Mouse (Mus musculus): Measurements from ENCODE around the gene Avpi1. TPM values are rescaled to one million over a fixed set of nuclear protein-coding genes. Genes with fewer than 3 reads are reported as not detected.

Gene Avpi1
- polyA plus RNA-seq, 1 experiment, result 107 TPM

- TF ChIP-seq GATA1 (IDR thresholded peaks at IDR 0.05; ENCODE audit: low read length), result no peak
These were observed 2.2 kb upstream of the Avpi1 start for GRCm38 (mm10) chr19:42131101-42131500.

GRCm38 (mm10) chr19:42130294-42130606, 1.4 kb upstream of the Avpi1 start:
- no peak for TF ChIP-seq GATA1 (IDR thresholded peaks at IDR 0.05; ENCODE audit: low read length)

DNA sequence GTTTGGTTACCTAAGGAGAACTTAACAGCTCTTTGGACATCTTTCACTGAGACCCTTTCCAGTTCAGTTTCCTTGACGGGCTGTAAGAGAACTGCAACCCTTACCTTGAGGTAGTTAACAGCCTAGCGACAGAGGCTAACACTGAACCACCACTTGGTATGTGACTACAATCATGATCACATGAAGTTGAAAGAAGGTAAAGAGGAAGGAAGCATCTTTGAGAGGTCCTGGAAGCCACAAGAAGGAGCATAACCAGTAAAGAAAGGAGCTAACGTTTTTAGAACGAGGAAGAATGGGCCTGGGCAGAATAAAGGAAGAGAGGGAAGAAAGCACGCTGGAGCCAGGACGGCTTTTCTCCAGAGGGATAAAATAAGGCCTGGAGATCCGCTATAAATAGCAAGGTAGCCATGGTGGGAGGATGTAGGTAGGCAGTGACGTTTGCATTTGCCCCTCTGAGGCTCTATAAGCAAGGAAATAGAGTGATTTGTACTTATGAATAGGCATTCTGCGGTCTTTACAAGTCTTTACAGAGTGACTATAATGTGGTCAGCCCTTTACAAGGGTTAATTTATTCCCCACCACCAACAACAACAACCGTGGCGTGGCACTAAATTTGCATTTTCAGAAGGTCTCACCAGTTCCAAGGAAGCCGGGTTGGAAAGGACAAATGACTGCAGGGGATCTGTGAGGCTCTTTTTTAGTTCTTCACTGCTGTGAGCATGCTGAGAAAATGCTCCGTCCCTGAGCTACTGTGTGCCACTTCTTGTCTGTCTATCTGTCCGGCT, 842 bp upstream of the Avpi1 start:
- no peak for TF ChIP-seq GATA1 (IDR thresholded peaks at IDR 0.05; ENCODE audit: low read length)

- no peak for TF ChIP-seq GATA1 (IDR thresholded peaks at IDR 0.05; ENCODE audit: low read length)
These were observed 663 bp downstream of the Avpi1 start for GRCm38 (mm10) chr19:42128052-42128740.

GRCm38 (mm10) chr19:42127024-42127423, 1.8 kb downstream of the Avpi1 start:
- no peak for TF ChIP-seq GATA1 (IDR thresholded peaks at IDR 0.05; ENCODE audit: low read length)

DNA sequence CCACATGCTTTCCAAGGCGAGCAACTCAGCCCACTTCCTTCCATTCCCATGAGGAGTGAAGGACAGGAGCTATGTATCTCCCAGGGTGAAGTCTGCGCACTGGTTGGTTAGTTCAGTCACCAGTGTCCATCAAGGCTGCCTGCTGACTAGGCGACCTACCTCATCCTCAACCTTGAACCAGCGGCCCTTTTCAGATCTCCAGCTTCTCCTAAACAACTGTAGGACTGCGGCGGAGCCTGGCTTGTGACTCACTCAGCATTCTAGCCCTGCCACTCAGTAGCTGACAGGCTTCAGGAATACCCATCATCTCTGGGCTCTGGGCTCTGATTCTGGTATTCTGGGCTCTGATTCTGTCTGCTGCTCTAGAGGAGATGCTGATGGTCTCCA, 2.6 kb downstream of the Avpi1 start:
- TF ChIP-seq GATA1 (IDR thresholded peaks at IDR 0.05; ENCODE audit: low read length), result no peak

GRCm38 (mm10) chr19:42125501-42126218, 3.2 kb downstream of the Avpi1 start:
- TF ChIP-seq GATA1 (IDR thresholded peaks at IDR 0.05; ENCODE audit: low read length), result peak; percentile 5

- TF ChIP-seq GATA1 (IDR thresholded peaks at IDR 0.05; ENCODE audit: low read length), result no peak
These were observed 4.2 kb downstream of the Avpi1 start for GRCm38 (mm10) chr19:42124684-42125083.

GRCm38 (mm10) chr19:42120451-42120850, 8.4 kb downstream of the Avpi1 start:
- no peak for TF ChIP-seq GATA1 (IDR thresholded peaks at IDR 0.05; ENCODE audit: low read length)

DNA sequence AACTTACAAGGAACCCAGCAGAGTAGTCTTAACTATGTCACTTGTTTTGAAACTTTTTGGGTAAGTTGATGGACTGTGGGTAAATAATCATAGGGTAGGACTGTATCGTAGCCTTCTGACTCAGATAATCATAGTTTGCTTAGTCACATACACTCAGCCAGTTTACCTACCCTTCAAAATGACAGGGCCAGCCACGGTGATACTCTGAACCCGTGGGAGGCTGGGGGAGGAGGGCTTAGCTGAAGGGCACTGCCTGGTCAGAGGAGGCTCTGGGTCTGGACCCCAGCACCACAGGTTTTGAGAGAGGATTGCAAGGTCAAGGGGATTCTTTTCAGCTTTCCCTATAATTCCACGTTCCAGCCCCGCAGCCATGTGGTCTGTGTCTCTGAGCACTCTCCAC, 10.3 kb downstream of the Avpi1 start:
- no peak for TF ChIP-seq GATA1 (IDR thresholded peaks at IDR 0.05; ENCODE audit: low read length)

DNA sequence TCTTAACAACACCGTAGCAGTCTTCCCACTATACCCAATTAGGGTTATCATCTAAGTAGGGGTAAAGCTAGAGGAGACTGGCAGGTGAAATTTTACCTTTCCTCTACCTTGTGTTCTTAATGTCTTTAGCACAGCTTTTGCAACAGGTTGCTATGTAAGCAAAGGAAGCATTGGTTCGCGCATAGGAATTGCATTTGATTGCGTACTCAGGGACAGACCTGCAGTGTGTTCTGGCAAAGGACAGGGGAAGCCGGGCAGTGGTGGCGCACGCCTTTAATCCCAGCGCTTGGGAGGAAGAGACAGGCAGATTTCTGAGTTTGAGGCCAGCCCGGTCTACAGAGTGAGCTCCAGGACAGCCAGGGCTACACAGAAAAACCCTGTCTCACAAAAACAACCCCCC, 10.7 kb downstream of the Avpi1 start:
- no peak for TF ChIP-seq GATA1 (IDR thresholded peaks at IDR 0.05; ENCODE audit: low read length)

DNA sequence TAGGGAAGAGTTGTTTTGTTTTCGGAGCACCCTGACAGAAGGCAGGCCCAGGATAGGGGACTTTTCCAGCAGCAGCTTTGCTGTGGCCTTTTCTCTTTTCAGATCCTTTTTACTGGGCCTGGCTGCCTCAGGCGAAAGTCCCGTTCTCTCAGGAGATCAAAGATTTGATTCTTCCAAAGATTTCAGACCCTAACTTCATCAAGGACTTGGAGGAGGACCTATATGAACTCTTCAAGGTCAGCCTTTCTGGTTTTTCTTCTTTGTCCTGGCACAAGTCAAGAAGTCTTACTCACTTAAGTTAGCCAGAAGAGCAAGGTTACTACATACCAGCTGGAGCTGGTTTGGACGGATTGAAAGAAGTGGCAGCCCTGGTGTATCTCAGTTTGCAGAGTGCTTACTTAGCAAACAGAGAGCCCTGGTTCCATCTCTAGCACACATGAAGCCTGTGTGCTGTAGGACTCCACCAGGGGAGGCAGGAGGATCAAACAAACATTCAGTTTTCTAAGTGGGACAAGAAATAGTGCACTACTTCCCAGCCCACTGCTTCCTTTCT, 13.0 kb downstream of the Avpi1 start:
- TF ChIP-seq GATA1 (IDR thresholded peaks at IDR 0.05; ENCODE audit: low read length), result no peak

DNA sequence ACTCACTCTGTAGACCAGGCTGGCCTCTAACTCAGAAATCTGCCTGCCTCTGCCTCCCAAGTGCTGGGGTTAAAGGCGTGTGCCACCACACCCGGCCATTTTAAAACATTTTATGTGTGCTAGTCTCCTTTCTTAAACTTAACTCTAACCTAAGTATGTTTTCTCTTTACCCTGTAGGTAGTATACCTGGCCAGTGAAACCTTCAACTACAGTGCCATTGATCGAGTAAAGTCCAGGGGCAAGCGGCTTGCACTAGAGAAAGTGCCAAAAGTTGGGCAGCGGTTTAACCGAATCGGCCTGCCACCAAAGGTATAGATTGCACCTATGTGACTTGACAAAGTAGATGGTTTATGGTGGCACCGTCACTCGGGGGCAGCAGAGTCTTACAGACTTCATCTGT, 24.2 kb downstream of the Avpi1 start:
- no peak for TF ChIP-seq GATA1 (IDR thresholded peaks at IDR 0.05; ENCODE audit: low read length)

DNA sequence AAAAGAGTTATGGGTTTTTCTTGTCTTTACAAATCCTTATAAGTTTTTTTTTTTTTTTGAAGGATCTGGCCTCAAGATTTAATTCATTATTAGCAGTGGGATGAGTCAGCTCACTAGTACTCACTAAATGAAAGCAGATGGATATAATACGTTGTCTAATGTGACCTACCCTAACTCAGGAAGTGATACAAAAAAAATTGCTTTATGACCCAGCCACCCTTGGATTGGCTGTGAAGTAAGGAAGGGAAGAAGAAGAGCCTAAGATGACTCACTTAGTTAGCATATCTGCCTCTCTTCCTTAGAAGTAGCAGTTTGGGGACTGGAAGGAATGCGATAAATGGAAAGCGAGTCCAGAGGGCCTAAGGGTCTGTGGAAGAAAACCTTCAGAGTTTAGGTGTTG, 29.5 kb downstream of the Avpi1 start:
- no peak for TF ChIP-seq GATA1 (IDR thresholded peaks at IDR 0.05; ENCODE audit: low read length)

- no peak for TF ChIP-seq GATA1 (IDR thresholded peaks at IDR 0.05; ENCODE audit: low read length)
These were observed 38.2 kb downstream of the Avpi1 start for GRCm38 (mm10) chr19:42090637-42091141.

Data from G1E-ER4 (cell line).